In genomic region chr1:59482331-59482695, GRCm38 (mm10) we compare ENCODE assay signal across 8 mouse cellular contexts. TPM values are rescaled to one million over a fixed set of nuclear protein-coding genes. Genes with fewer than 3 reads are reported as not detected.
A peak's percentile ranks its signal among the peaks of the same experiment; 100 is the strongest.
DNase-seq lines count a peak whose midpoint lies in the region; ATAC-seq lines count a peak whose summit lies in the region.

Gene Fzd7 (plus strand): TSS chr1:59482424.

- peaks cover 76% of the 10 kb centered on the region for H3K4me1 ChIP-seq in forebrain, embryonic 10.5 days
- H3K4me1 ChIP-seq in midbrain, embryonic 12.5 days = peaks cover 53% of the 10 kb centered on the region

- H3K27me3 ChIP-seq in forebrain, embryonic 10.5 days (ENCODE audit: poor library complexity, severe bottlenecking) = peaks cover 56% of the 10 kb centered on the region
- H3K27me3 ChIP-seq in midbrain, embryonic 12.5 days = peaks cover 32% of the 10 kb centered on the region

- DNase-seq in layer of hippocampus, postnatal 25 days (ENCODE audit: extremely low spot score in 1 of 2, low spot score in 1 of 2) = peak; percentile 23
- no peak for DNase-seq in layer of hippocampus, adult 9-11 months
- no peak for DNase-seq in forebrain, embryonic 10.5 days (ENCODE audit: extremely low spot score, low spot score)
- DNase-seq in ovary, postnatal 10 days (ENCODE audit: low spot score) = no peak
- no peak for DNase-seq in left cerebral cortex, postnatal 14 days (ENCODE audit: low spot score in 2 of 2)

- H3K4me3 ChIP-seq in forebrain, embryonic 10.5 days = peak within 1 kb of the TSS; percentile 93
- peak within 1 kb of the TSS; percentile 70 for H3K4me3 ChIP-seq in midbrain, embryonic 12.5 days

- intact Hi-C loops in left cerebral cortex, postnatal 14 days (cut with DNase I) = loop anchor here (5.0 kb wide), 1 partner anchor 165 kb away; no protein-coding TSS in a partner anchor

- H3K9ac ChIP-seq in midbrain, embryonic 12.5 days (replicated peaks) = peak within 1 kb of the TSS; percentile 77

- H3K36me3 ChIP-seq in forebrain, embryonic 10.5 days (replicated peaks) = peaks cover 19% of the 10 kb centered on the region
- no peaks in the 10 kb centered on the region for H3K36me3 ChIP-seq in midbrain, embryonic 12.5 days

- no peaks in the 10 kb centered on the region for H3K9me3 ChIP-seq in forebrain, embryonic 10.5 days
- H3K9me3 ChIP-seq in midbrain, embryonic 12.5 days = no peaks in the 10 kb centered on the region

- under 1% methylated on average over 35 of the region's 35 CpGs for WGBS in forebrain, embryonic 10.5 days
- under 1% methylated on average over 34 of the region's 35 CpGs for WGBS in midbrain, embryonic 12.5 days

- peak within 1 kb of the TSS; percentile 94 for H3K27ac ChIP-seq in forebrain, embryonic 10.5 days
- H3K27ac ChIP-seq in midbrain, embryonic 12.5 days (replicated peaks) = peak within 1 kb of the TSS; percentile 75

- peak within 1 kb of the TSS; percentile 100 for H3K4me2 ChIP-seq in midbrain, embryonic 12.5 days (replicated peaks)

- peak; percentile 40 for ATAC-seq in activated CD4-positive, CD25-positive, alpha-beta regulatory T cell, adult 4 months
- peak; percentile 8 for ATAC-seq in inflammation-experienced regulatory T-cells, adult 6 months
- peak; percentile 51 for ATAC-seq in midbrain, embryonic 12.5 days (ENCODE audit: low FRiP score, low read depth)

RNA-seq across cellular contexts. Expression of gene Fzd7, which starts in this region (rescaled TPM):
- total RNA-seq in layer of hippocampus, postnatal 25 days (2021) = 1 to 10 TPM; 5.5 to 6.1 TPM
- polyA plus RNA-seq in activated CD4-positive, CD25-positive, alpha-beta regulatory T cell, adult 4 months (2017; shearing (Covaris generic)) = not detected
- 9.4 and 9.6 TPM in 2 replicates for polyA plus RNA-seq in forebrain, embryonic 10.5 days (2016; fragmentation: Nextera tagmentation; extraction: Ambion mirVana)
- under 1 TPM in 1 of 3 experiments, not detected in 2; 0.13 TPM for polyA plus RNA-seq in inflammation-experienced regulatory T-cells, adult 6 months (2017; shearing (Covaris generic))
- 6.3 and 8.7 TPM in 2 replicates for polyA plus RNA-seq in midbrain, embryonic 12.5 days (2016; fragmentation: Nextera tagmentation; extraction: Ambion mirVana)
- 1 to 10 TPM; 5.6 to 6.0 TPM for total RNA-seq in left cerebral cortex, postnatal 14 days (2021)

Comparison
In these comparisons a context has a peak if more than half of its experiments do, and no peak if none do; other contexts are left out.
1. DNase-seq: peak in layer of hippocampus, postnatal 25 days (2 of 2); none in layer of hippocampus, adult 9-11 months (single experiment), forebrain, embryonic 10.5 days (single experiment), ovary, postnatal 10 days (single experiment) and left cerebral cortex, postnatal 14 days (0 of 2).
2. Peak in ATAC-seq in activated CD4-positive, CD25-positive, alpha-beta regulatory T cell, adult 4 months; RNA of the gene not detected or under 1 TPM.
3. Peak in ATAC-seq in inflammation-experienced regulatory T-cells, adult 6 months; RNA of the gene not detected or under 1 TPM.
4. Peak in every context shown above with its lines, with median percentiles within 50 percentile points of each other: ATAC-seq.